Mouse (Mus musculus) bone marrow macrophage, adult 2 months (primary cell): ENCODE results near the gene Krt82.

Experiments used
- CTCF ChIP-seq: IDR thresholded peaks from 2 replicates; pipeline ENCODE4 v1.5.1; 2012; ENCODE audit warnings: low read depth, mild to moderate bottlenecking, low read length, moderate library complexity
- POLR2A ChIP-seq: IDR thresholded peaks from 2 replicates; pipeline ENCODE4 v1.6.1; 2012; ENCODE audit warnings: mild to moderate bottlenecking, low read depth, low read length, borderline replicate concordance

DNA sequence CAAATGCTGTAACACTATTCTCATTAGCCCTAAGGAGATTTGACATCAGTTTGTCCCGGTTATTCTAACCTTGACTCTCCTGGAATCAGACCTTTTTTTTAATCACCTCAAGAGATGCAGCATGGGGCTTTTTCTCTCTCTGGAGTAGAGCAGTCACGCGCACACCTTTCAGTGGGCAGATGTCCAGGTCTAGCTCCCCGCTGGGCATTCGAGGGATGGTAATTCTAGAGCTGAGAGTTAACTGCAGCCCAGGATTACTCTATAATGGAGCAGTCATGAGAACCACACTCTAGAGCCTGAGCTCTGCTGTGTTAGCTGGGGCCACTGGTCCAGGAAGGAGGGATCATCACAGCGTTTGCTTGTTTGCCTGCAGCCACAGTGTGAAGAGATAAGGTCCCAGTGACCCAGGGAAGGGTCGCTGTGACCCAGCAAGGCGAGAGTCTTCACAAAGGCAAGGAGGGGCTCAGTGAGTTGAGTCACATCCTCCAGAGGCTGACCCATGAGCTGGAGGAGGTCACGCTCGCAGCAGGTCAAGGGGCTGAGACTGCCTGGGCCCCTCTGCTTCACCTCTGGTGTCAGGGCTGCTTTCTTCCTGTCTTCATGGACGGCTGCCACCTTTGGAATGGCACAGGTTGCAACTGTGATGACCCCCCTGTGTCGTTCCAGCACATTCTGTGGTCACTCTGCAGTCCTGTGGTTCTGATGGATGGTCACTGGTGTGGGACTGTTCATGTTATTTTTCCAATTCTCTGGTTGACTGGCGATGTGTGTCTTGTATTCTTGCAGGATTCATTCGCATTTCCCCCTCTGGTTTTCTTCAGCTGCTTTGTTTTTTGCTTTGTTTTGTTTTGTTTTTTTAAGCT is 43.3 kb downstream of the Krt82 start:
- TF ChIP-seq POLR2A (no peak), CTCF (no peak)
